Mouse (Mus musculus): ENCODE results near the gene Napa. TPM values are rescaled to one million over a fixed set of nuclear protein-coding genes. Genes with fewer than 3 reads are reported as not detected.
A peak's percentile ranks its signal among the peaks of the same experiment; 100 is the strongest.

Gene Napa
- polyA plus RNA-seq, 3 experiments from 2014 or later, result 191 to 298 (median 208) TPM

- ATAC-seq, result no peak
These were observed 34.7 kb downstream of the Napa start for GRCm38 (mm10) chr7:16132926-16133325.

DNA sequence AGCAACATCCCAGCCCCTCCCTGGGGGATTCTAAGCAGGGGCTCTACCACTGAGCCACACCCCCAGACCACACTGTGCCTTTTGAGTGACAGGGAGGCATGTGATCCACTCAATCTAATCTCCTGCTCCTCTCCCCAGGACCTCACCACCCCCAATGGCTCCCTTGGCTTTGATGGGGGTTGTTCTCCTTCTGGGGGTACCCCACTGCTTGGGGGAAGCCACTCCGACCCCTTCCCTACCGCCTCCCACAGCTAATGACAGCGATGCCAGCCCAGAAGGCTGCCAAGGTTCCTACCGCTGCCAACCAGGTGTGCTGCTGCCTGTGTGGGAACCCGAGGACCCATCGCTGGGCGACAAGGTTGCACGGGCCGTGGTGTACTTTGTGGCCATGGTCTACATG is 35.4 kb downstream of the Napa start:
- no peak for ATAC-seq

DNA sequence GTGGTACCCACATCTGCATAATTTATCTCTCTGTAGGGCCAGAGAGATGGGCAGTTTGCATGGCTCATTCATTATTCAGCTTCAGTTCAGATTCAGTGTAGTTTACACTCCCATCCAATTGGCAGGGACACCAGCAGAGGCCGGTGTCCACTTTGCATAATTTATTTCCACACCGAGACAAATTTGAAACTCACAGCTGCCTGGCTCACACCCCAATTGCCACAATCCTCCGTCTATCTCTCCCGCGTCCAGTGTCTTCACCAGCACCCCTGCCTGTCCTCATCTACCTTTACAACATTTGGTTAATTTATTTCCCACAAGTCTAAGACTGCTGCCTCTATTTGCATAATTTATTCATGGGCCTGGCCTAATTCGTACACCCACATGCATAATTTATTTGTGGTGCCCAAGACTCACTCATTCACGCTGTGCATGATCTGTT is 36.7 kb downstream of the Napa start:
- ATAC-seq, result no peak

- ATAC-seq, result no peak
These were observed 48.5 kb downstream of the Napa start for GRCm38 (mm10) chr7:16146489-16147410.

- ATAC-seq, result no peak
These were observed 49.4 kb downstream of the Napa start for GRCm38 (mm10) chr7:16147643-16148042.

- ATAC-seq, result no peak
These were observed 51.0 kb downstream of the Napa start for GRCm38 (mm10) chr7:16149241-16149640.

- no peak for ATAC-seq
These were observed 52.2 kb downstream of the Napa start for GRCm38 (mm10) chr7:16150191-16151145.

GRCm38 (mm10) chr7:16153522-16153921 is 55.3 kb downstream of the Napa start:
- peak; percentile 74 for ATAC-seq

DNA sequence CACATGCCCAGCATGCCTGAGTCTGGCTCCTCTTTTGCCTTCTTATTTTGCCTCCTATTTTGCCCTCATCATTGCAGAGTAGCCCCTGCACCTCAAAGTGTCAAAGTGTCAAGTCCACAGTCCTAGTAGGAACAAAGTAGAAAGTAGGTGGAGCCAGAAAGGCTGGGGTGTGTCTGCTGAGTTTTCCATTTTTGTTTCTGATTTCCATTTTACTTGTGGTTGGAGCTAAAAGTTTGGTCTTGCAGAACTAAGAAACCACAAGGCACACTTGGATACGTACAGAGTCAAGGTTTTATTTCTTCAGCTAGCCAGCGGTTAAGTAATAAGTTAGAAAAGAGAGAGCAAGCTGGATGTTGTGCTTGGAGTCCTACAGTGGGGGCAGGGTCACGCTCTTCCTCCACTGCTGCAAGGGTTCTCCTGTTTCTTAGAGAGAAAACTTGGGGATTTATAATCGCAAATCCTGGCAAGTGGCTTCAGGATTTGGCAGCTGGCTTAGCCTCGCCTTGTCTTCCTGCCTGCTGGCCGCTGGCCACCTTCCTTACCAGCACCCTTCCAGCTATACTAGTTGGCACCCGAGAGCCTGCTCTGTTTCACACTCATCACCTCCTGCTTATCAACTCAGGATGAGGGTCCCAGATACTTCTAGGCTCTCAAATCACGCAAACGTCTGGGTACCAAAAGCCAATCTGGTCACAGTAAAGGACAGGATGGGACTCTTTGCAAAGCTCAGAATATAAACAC is 57.0 kb downstream of the Napa start:
- no peak for ATAC-seq

GRCm38 (mm10) chr7:16156105-16156714 is 58.0 kb downstream of the Napa start:
- no peak for ATAC-seq

GRCm38 (mm10) chr7:16158735-16159134 is 60.5 kb downstream of the Napa start:
- no peak for ATAC-seq

GRCm38 (mm10) chr7:16160702-16161101 is 62.4 kb downstream of the Napa start:
- no peak for ATAC-seq

GRCm38 (mm10) chr7:16161302-16161701 is 63.0 kb downstream of the Napa start:
- no peak for ATAC-seq

- ATAC-seq, result no peak
These were observed 63.8 kb downstream of the Napa start for GRCm38 (mm10) chr7:16162036-16162435.

Other genes with a start within 250 kb of the Napa start
- not detected for gene Crx, start 218.5 kb upstream of the Napa start, polyA plus RNA-seq (2017; shearing (Covaris generic))
- not detected for gene Crxos, start 215.8 kb upstream of the Napa start, polyA plus RNA-seq (2017; shearing (Covaris generic))
- gene Selenow, start 176.1 kb upstream of the Napa start, polyA plus RNA-seq (2017; shearing (Covaris generic)), result 100 to 1,000 TPM; 681 to 943 (median 889) TPM
- gene Nop53, start 152.4 kb upstream of the Napa start, polyA plus RNA-seq (2017; shearing (Covaris generic)), result 100 to 1,000 TPM; 272 to 320 (median 288) TPM
- under 1 TPM in 2 of 3 experiments, not detected in 1; 0.19 to 0.34 TPM for gene Ehd2, start 130.9 kb upstream of the Napa start, polyA plus RNA-seq (2017; shearing (Covaris generic))
- 1 to 10 TPM; 2.7 to 4.4 (median 4.2) TPM for gene Bicra, start 50.5 kb upstream of the Napa start, polyA plus RNA-seq (2017; shearing (Covaris generic))
- gene Zfp541, start 36.6 kb upstream of the Napa start, polyA plus RNA-seq (2017; shearing (Covaris generic)), result under 1 TPM in 1 of 3 experiments, not detected in 2; 0.07 TPM
- 10 to 100 TPM; 18.7 to 23.5 (median 19.2) TPM for gene Kptn, start 21.4 kb downstream of the Napa start, polyA plus RNA-seq (2017; shearing (Covaris generic))
- not detected for gene Slc8a2, start 31.4 kb downstream of the Napa start, polyA plus RNA-seq (2017; shearing (Covaris generic))
- 10 to 100 TPM in 2 of 3 experiments, 1 to 10 TPM in 1; 8.6 to 23.2 (median 20.8) TPM for gene Meis3, start 76.6 kb downstream of the Napa start, polyA plus RNA-seq (2017; shearing (Covaris generic))
- 10 to 100 TPM in 2 of 3 experiments, 1 to 10 TPM in 1; 8.3 to 12.4 (median 11.4) TPM for gene Dhx34, start 123.6 kb downstream of the Napa start, polyA plus RNA-seq (2017; shearing (Covaris generic))
- gene C5ar2, start 145.7 kb downstream of the Napa start, polyA plus RNA-seq (2017; shearing (Covaris generic)), result under 1 TPM in 1 of 3 experiments, not detected in 2; 0.23 TPM
- gene C5ar1, start 161.1 kb downstream of the Napa start, polyA plus RNA-seq (2017; shearing (Covaris generic)), result under 1 TPM in 1 of 3 experiments, not detected in 2; 0.21 TPM
- gene Inafm1, start 175.2 kb downstream of the Napa start, polyA plus RNA-seq (2017; shearing (Covaris generic)), result 1 to 10 TPM in 2 of 3 experiments, under 1 TPM in 1; 0.96 to 2.4 (median 2.3) TPM
- 10 to 100 TPM; 10.6 to 16.3 (median 11.5) TPM for gene Ccdc9, start 188.3 kb downstream of the Napa start, polyA plus RNA-seq (2017; shearing (Covaris generic))
- gene Bbc3, start 209.9 kb downstream of the Napa start, polyA plus RNA-seq (2017; shearing (Covaris generic)), result 1 to 10 TPM in 2 of 3 experiments, under 1 TPM in 1; 0.42 to 1.5 (median 1.2) TPM

All from inflammation-experienced regulatory T-cells, adult 6 months (primary cell).